Mouse (Mus musculus): ENCODE measurements around the gene Slc38a8. TPM values are rescaled to one million over a fixed set of nuclear protein-coding genes. Genes with fewer than 3 reads are reported as not detected.

The Slc38a8 gene
- polyA plus RNA-seq, 1 experiment from 2014 or later: not detected

GRCm38 (mm10) chr8:119432372-119432771 lies 69.1 kb downstream of the Slc38a8 start:
- Histone ChIP-seq H3K4me3 (no peak overlapping the region), H3K27ac (no peak overlapping the region), H3K4me1 (replicated peaks) (peaks cover 30% of the 10 kb centered on the region), H3K9me3 (no peaks in the 10 kb centered on the region), H3K27me3 (ENCODE audit: insufficient read depth, poor library complexity, severe bottlenecking) (peaks cover 6% of the 10 kb centered on the region; the same call in 1 of the 2 replicates), H3K36me3 (no peaks in the 10 kb centered on the region)
- WGBS: 55% methylated on average over 3 of the region's 3 CpGs
- no peak for DNase-seq (ENCODE audit: low spot score)

GRCm38 (mm10) chr8:119430690-119431089 lies 70.8 kb downstream of the Slc38a8 start:
- H3K4me1 ChIP-seq (replicated peaks): peaks cover 18% of the 10 kb centered on the region
- 89% methylated on average over 7 of the region's 7 CpGs for WGBS

GRCm38 (mm10) chr8:119430250-119430649 lies 71.2 kb downstream of the Slc38a8 start:
- Histone ChIP-seq H3K4me1 (replicated peaks) (peaks cover 18% of the 10 kb centered on the region), H3K9me3 (no peaks in the 10 kb centered on the region), H3K27me3 (ENCODE audit: insufficient read depth, poor library complexity, severe bottlenecking) (no peaks in the 10 kb centered on the region), H3K27ac (no peak overlapping the region), H3K36me3 (no peaks in the 10 kb centered on the region), H3K4me3 (no peak overlapping the region)
- DNase-seq (ENCODE audit: low spot score): no peak
- WGBS: 79% methylated on average over 8 of the region's 8 CpGs

More at GRCm38 (mm10) chr8:119430690-119431089, 70.8 kb downstream of the Slc38a8 start:
- Histone ChIP-seq H3K9me3 (no peaks in the 10 kb centered on the region), H3K4me3 (no peak overlapping the region), H3K36me3 (no peaks in the 10 kb centered on the region), H3K27me3 (ENCODE audit: insufficient read depth, poor library complexity, severe bottlenecking) (no peaks in the 10 kb centered on the region), H3K27ac (no peak overlapping the region)
- no peak for DNase-seq (ENCODE audit: low spot score)

Other genes with a start within 250 kb of the Slc38a8 start
- gene Hsbp1, start 157.2 kb downstream of the Slc38a8 start, polyA plus RNA-seq (2016; fragmentation: Nextera tagmentation; extraction: Ambion mirVana): 280 and 364 TPM in 2 replicates
- gene Mlycd, start 106.8 kb downstream of the Slc38a8 start, polyA plus RNA-seq (2016; fragmentation: Nextera tagmentation; extraction: Ambion mirVana): 11.5 and 13.5 TPM in 2 replicates
- gene Osgin1, start 67.6 kb downstream of the Slc38a8 start, polyA plus RNA-seq (2016; fragmentation: Nextera tagmentation; extraction: Ambion mirVana): 0.30 and 0.36 TPM in 2 replicates
- 9.0 and 14.0 TPM in 2 replicates for gene Necab2, start 55.0 kb downstream of the Slc38a8 start, polyA plus RNA-seq (2016; fragmentation: Nextera tagmentation; extraction: Ambion mirVana)
- 104 and 107 TPM in 2 replicates for gene Mbtps1, start 57.0 kb upstream of the Slc38a8 start, polyA plus RNA-seq (2016; fragmentation: Nextera tagmentation; extraction: Ambion mirVana)
- 65.1 and 78.0 TPM in 2 replicates for gene Hsdl1, start 73.5 kb upstream of the Slc38a8 start, polyA plus RNA-seq (2016; fragmentation: Nextera tagmentation; extraction: Ambion mirVana)
- gene Dnaaf1, start 73.5 kb upstream of the Slc38a8 start, polyA plus RNA-seq (2016; fragmentation: Nextera tagmentation; extraction: Ambion mirVana): 0.39 and 1.3 TPM in 2 replicates
- 16.8 and 17.4 TPM in 2 replicates for gene Taf1c, start 103.5 kb upstream of the Slc38a8 start, polyA plus RNA-seq (2016; fragmentation: Nextera tagmentation; extraction: Ambion mirVana)
- 0.16 and 0.41 TPM in 2 replicates for gene Adad2, start 111.0 kb upstream of the Slc38a8 start, polyA plus RNA-seq (2016; fragmentation: Nextera tagmentation; extraction: Ambion mirVana)
- 0.16 and 0.29 TPM in 2 replicates for gene Kcng4, start 134.0 kb upstream of the Slc38a8 start, polyA plus RNA-seq (2016; fragmentation: Nextera tagmentation; extraction: Ambion mirVana)
- 9.6 and 11.6 TPM in 2 replicates for gene Wfdc1, start 164.7 kb upstream of the Slc38a8 start, polyA plus RNA-seq (2016; fragmentation: Nextera tagmentation; extraction: Ambion mirVana)
- gene Atp2c2, start 198.3 kb upstream of the Slc38a8 start, polyA plus RNA-seq (2016; fragmentation: Nextera tagmentation; extraction: Ambion mirVana): 1.4 TPM in 2 replicates

All from hindbrain, embryonic 10.5 days (tissue).